Mouse (Mus musculus) right cerebral cortex, postnatal 25 days (tissue): ENCODE measurements at regions not wholly inside any gene's neighbourhood (a gene's known extent, or its start where the extent isn't known, plus 50 kb on each side); places are given as distances from the start of the nearest gene placed in this dataset.

ENCODE experiments used
- DNase-seq: peaks from one replicate; pipeline ENCODE4 v3.0.0; 2022

DNA sequence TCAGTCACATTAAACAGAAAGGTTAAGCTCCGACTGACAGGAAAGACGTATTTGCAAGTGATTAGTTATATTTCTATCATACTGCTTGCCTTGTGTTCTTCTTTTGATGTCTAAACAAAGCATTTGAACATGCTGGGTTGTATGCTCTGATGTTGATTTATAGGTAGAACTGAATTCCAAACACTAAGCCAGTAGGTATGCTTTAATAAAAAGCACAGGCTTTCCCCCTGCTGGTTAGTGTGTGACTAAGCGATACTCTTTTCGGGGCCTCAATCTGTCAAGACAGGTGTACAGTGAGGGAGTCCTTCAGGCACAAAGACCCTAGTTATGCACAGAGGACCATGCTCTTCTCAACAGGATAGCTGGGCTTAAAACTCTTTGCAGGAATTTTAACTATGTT, 119.1 kb upstream of the Defb41 start:
- DNase-seq = no peak

DNA sequence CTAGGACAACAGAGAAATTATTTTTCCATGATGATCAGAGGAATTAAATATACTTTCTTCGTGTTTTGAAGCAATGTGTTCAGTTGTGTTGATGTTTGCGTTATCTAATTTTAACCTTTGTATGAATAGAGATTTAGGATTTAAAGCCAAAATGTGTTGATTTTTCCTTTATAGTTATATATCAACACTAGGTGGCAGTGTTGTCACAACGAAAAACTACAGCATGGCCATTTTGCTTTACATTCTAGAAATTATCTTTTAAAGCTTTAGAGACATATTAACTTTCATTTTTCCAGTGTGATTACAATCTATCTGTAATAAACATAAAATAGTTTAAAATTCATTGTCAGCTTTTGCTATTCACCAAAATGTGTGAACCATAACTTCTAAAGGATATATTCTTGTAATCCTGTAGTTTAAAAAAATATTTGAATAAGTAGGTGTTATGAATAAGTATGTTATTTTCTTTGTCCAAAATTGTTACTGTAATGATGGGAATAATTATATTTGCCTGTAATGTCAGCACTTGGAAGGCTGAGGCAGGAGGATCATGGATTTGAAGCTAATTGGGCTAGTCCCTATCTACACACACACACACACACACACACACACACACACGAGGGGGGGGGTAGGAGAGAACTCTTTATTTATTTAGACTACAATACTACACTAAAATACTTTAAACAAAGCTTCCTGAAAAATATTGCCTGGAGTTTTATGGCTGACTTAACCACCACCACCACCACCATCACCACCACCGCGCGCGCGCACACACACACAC, 95.2 kb upstream of the Defb41 start:
- DNase-seq = no peak

DNA sequence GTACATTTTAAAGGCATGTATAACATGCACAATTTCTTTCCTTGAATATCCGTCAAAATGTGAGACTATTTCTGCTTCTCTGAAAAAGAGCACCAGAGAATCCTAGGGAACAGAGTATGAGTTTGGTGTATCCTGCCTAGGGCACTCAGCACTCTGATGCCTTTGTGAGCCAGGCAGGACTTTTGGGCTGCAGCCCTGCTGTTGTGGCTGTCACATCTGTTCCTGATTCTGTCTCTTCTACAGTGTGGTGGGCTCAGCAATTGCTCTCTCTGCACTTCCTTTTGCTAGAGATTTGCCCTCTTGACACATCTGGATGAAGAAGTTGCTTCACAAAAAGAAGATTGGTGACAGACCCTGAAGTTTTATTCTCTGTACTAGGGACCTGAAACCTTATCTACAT, 73.9 kb upstream of the Defb41 start:
- DNase-seq = no peak
